Comparison of ENCODE assay signal across 14 mouse cellular contexts in genomic region chr5:48563996-48564587, GRCm38 (mm10).
"Had no signal": no experiment of that assay in that cellular context is flagged by ENCODE, and none has a peak within 500 bp of the region (broad histone marks: within the 10 kb centered on the region; RNA-seq: fewer than 3 reads in every experiment).

No protein-coding gene starts in this region.

- H3K27ac ChIP-seq: kidney, postnatal 0 days; limb, embryonic 12.5 days; liver, embryonic 13.5 days; midbrain, embryonic 12.5 days; stomach, embryonic 15.5 days had no signal

- H3K9me3 ChIP-seq: limb, embryonic 12.5 days; liver, embryonic 13.5 days; midbrain, embryonic 12.5 days; stomach, embryonic 15.5 days had no signal

- H3K4me1 ChIP-seq: limb, embryonic 12.5 days; liver, embryonic 13.5 days; midbrain, embryonic 12.5 days; stomach, embryonic 15.5 days had no signal

- H3K36me3 ChIP-seq: limb, embryonic 12.5 days; liver, embryonic 13.5 days; midbrain, embryonic 12.5 days; stomach, embryonic 15.5 days had no signal

- ATAC-seq: liver, postnatal 0 days had no signal

- H3K4me3 ChIP-seq: limb, embryonic 12.5 days; liver, embryonic 13.5 days; midbrain, embryonic 12.5 days; stomach, embryonic 15.5 days had no signal

- H3K4me2 ChIP-seq: limb, embryonic 12.5 days; liver, embryonic 13.5 days; midbrain, embryonic 12.5 days; stomach, embryonic 15.5 days had no signal

- H3K9ac ChIP-seq: limb, embryonic 12.5 days; liver, embryonic 13.5 days; liver, postnatal 0 days; midbrain, embryonic 12.5 days; stomach, embryonic 15.5 days had no signal

- DNase-seq: kidney, adult 9 months; kidney, postnatal 36 days; layer of hippocampus, adult 9-11 months; layer of hippocampus, postnatal 36 days; liver; liver, embryonic 13.5 days; liver, postnatal 0 days; right cerebral cortex, postnatal 4 days; spleen, adult 18-20 months; thymus, postnatal 4 days had no signal

- H3K27me3 ChIP-seq: limb, embryonic 12.5 days; liver, embryonic 13.5 days; midbrain, embryonic 12.5 days; stomach, embryonic 15.5 days had no signal
